Mouse (Mus musculus) embryonic facial prominence, embryonic 14.5 days (tissue): ENCODE measurements at regions not wholly inside any gene's neighbourhood (a gene's known extent, or its start where the extent isn't known, plus 50 kb on each side); places are given as distances from the start of the nearest gene placed in this dataset.
"Not testable (repeated sequence)": the region's sequence is repeated elsewhere in the genome, so short reads cannot be mapped to it uniquely, and the experiment has no call there.

Experiments used
- ATAC-seq: fragments of 200-750 bp; cut with Nextera tagmentation; 2 replicates; pipeline ENCODE4 v1.8.0; 2017; ENCODE audit warnings: low read depth, moderate number of reproducible peaks, moderate TSS enrichment
- DNase-seq: peaks from one replicate; pipeline ENCODE4 v3.0.0-alpha.2; 2015; ENCODE audit warnings: low spot score
- H3K27ac ChIP-seq: fragments of 300-500 bp; sonication (generic); replicated peaks from 2 replicates; pipeline ENCODE4 v1.5.1; 2014; ENCODE audit warnings: low read depth, mild to moderate bottlenecking, low read length, moderate library complexity
- H3K27me3 ChIP-seq: fragments of 300-500 bp; sonication (generic); replicated peaks from 2 replicates; pipeline ENCODE4 v1.6.1; 2014; ENCODE audit warnings: low read length; ENCODE audit not compliant: control insufficient read depth, insufficient read depth
- H3K36me3 ChIP-seq: fragments of 300-500 bp; sonication (generic); 2 replicates; pipeline ENCODE4 v1.6.1; 2014; ENCODE audit warnings: low read length, mixed read lengths; ENCODE audit not compliant: control insufficient read depth, insufficient read depth
- H3K4me1 ChIP-seq: fragments of 300-500 bp; sonication (generic); 2 replicates; pipeline ENCODE4 v1.6.1; 2014; ENCODE audit warnings: antibody characterized with exemption, low read length; ENCODE audit not compliant: control insufficient read depth, insufficient read depth
- H3K4me2 ChIP-seq: fragments of 300-500 bp; sonication (generic); 2 replicates; pipeline ENCODE4 v1.6.1; 2014; ENCODE audit warnings: low read depth, mild to moderate bottlenecking, low read length, moderate library complexity, mixed read lengths
- H3K4me3 ChIP-seq: fragments of 300-500 bp; sonication (generic); 2 replicates; pipeline ENCODE4 v1.5.1; 2014; ENCODE audit warnings: low read depth, mild to moderate bottlenecking, low read length
- H3K9ac ChIP-seq: fragments of 300-500 bp; sonication (generic); 2 replicates; pipeline ENCODE4 v1.6.1; 2014; ENCODE audit warnings: low read depth, mild to moderate bottlenecking, low read length, moderate library complexity, mixed read lengths
- H3K9me3 ChIP-seq: fragments of 300-500 bp; sonication (generic); 2 replicates; pipeline ENCODE4 v1.6.1; 2016; ENCODE audit warnings: low read length; ENCODE audit not compliant: control insufficient read depth
- WGBS: fragments of 180-500 bp; shearing (Covaris S2); extraction: QIAGEN DNeasy Blood & Tissue Kit; methylation state at CpG from one replicate; pipeline ENCODE4 v1.1.7; 2014; 5-methylcytosine and 5-hydroxymethylcytosine counted together

- H3K4me1 ChIP-seq, H3K9ac ChIP-seq, ATAC-seq, H3K36me3 ChIP-seq, H3K9me3 ChIP-seq, H3K27me3 ChIP-seq, DNase-seq, H3K27ac ChIP-seq, H3K4me2 ChIP-seq, H3K4me3 ChIP-seq: not testable (repeated sequence)
- 82% methylated on average over 1 of the region's 1 CpGs for WGBS
These were observed 1679.5 kb downstream of the Stim2 start for GRCm38 (mm10) chr5:55677811-55678210.

- Histone ChIP-seq H3K4me3 (no peak overlapping the region), H3K27ac (no peak overlapping the region), H3K36me3 (no peaks in the 10 kb centered on the region), H3K9me3 (no peaks in the 10 kb centered on the region), H3K4me1 (no peaks in the 10 kb centered on the region), H3K9ac (no peak overlapping the region), H3K27me3 (no peaks in the 10 kb centered on the region), H3K4me2 (no peak overlapping the region)
- ATAC-seq (no peak), DNase-seq (no peak)
- WGBS: 89% methylated on average over 5 of the region's 5 CpGs
These were observed 1692.9 kb downstream of the Stim2 start for GRCm38 (mm10) chr5:55691114-55691742.

DNA sequence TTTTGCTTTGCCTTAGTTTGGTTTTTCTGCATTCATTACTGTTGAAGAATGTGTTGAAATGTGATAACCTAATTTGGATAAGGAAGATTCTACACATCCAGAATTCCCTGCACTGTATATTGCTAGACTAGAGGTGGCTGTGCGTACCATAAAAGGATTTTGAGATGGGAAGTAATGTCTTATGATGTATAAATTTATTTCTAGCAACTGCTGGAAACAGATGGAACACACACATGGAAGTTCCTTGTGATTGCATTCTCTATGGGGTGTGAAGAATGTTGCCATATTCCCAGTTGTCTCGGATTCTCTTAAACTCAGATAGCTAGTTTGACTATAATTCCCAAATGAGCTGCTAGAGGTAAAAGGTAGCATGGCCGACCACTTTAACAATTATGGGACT lies 1706.2 kb downstream of the Stim2 start:
- 75% methylated on average over 3 of the region's 3 CpGs for WGBS
- Histone ChIP-seq H3K4me3 (no peak overlapping the region), H3K9me3 (no peaks in the 10 kb centered on the region), H3K27ac (no peak overlapping the region), H3K27me3 (no peaks in the 10 kb centered on the region), H3K36me3 (no peaks in the 10 kb centered on the region), H3K4me1 (no peaks in the 10 kb centered on the region), H3K9ac (no peak overlapping the region), H3K4me2 (no peak overlapping the region)
- ATAC-seq (no peak), DNase-seq (no peak)

- Histone ChIP-seq H3K9me3 (no peaks in the 10 kb centered on the region), H3K4me3 (no peak overlapping the region), H3K27me3 (no peaks in the 10 kb centered on the region), H3K36me3 (no peaks in the 10 kb centered on the region), H3K4me1 (no peaks in the 10 kb centered on the region), H3K27ac (no peak overlapping the region), H3K9ac (no peak overlapping the region), H3K4me2 (no peak overlapping the region)
- WGBS: 10% methylated on average over 1 of the region's 1 CpGs
- peak; percentile 4 for DNase-seq
- no peak for ATAC-seq
These were observed 1713.5 kb downstream of the Stim2 start for GRCm38 (mm10) chr5:55711786-55712185.

- 82% methylated on average over 3 of the region's 3 CpGs for WGBS
- H3K4me2 ChIP-seq: no peak overlapping the region
- ATAC-seq (no peak), DNase-seq (no peak)
- H3K36me3 ChIP-seq: no peaks in the 10 kb centered on the region
- H3K27me3 ChIP-seq: no peaks in the 10 kb centered on the region
- H3K27ac ChIP-seq: no peak overlapping the region
- no peak overlapping the region for H3K9ac ChIP-seq
- no peak overlapping the region for H3K4me3 ChIP-seq
- no peaks in the 10 kb centered on the region for H3K9me3 ChIP-seq
- no peaks in the 10 kb centered on the region for H3K4me1 ChIP-seq
These were observed 1736.8 kb downstream of the Stim2 start for GRCm38 (mm10) chr5:55735143-55735542.

- no peak for ATAC-seq
These were observed 1763.5 kb downstream of the Stim2 start for GRCm38 (mm10) chr5:55761777-55762176.

GRCm38 (mm10) chr5:55791755-55792629 lies 1793.7 kb downstream of the Stim2 start:
- no peak overlapping the region for H3K4me3 ChIP-seq
- no peak overlapping the region for H3K4me2 ChIP-seq
- DNase-seq (no peak), ATAC-seq (no peak)
- H3K9me3 ChIP-seq: no peaks in the 10 kb centered on the region
- no peaks in the 10 kb centered on the region for H3K4me1 ChIP-seq
- H3K27ac ChIP-seq: no peak overlapping the region
- no peaks in the 10 kb centered on the region for H3K27me3 ChIP-seq
- no peaks in the 10 kb centered on the region for H3K36me3 ChIP-seq
- no peak overlapping the region for H3K9ac ChIP-seq
- WGBS: 55% methylated on average over 8 of the region's 8 CpGs

More at GRCm38 (mm10) chr5:55761777-55762176, 1763.5 kb downstream of the Stim2 start:
- H3K27me3 ChIP-seq: no peaks in the 10 kb centered on the region
- H3K9me3 ChIP-seq: no peaks in the 10 kb centered on the region
- DNase-seq: no peak
- WGBS: 95% methylated on average over 1 of the region's 1 CpGs
- H3K4me3 ChIP-seq: no peak overlapping the region
- H3K4me2 ChIP-seq: no peak overlapping the region
- H3K36me3 ChIP-seq: no peaks in the 10 kb centered on the region
- H3K27ac ChIP-seq: no peak overlapping the region
- H3K9ac ChIP-seq: no peak overlapping the region
- H3K4me1 ChIP-seq: no peaks in the 10 kb centered on the region

GRCm38 (mm10) chr5:55792717-55793116 lies 1794.4 kb downstream of the Stim2 start:
- Histone ChIP-seq H3K4me3 (no peak overlapping the region), H3K4me2 (no peak overlapping the region), H3K4me1 (no peaks in the 10 kb centered on the region), H3K36me3 (no peaks in the 10 kb centered on the region), H3K9ac (no peak overlapping the region), H3K9me3 (no peaks in the 10 kb centered on the region), H3K27ac (no peak overlapping the region), H3K27me3 (no peaks in the 10 kb centered on the region)
- DNase-seq (no peak), ATAC-seq (no peak)
- WGBS: 38% methylated on average over 1 of the region's 1 CpGs
